Mouse (Mus musculus) embryonic fibroblast, embryonic 13.5 days (primary cell): ENCODE results near the gene Pygb. TPM values are rescaled to one million over a fixed set of nuclear protein-coding genes. Genes with fewer than 3 reads are reported as not detected.

Experiments used
- H3K27ac ChIP-seq: 2 replicates; pipeline ENCODE4 v1.5.1; 2012; ENCODE audit warnings: low read length, control low read depth, inconsistent platforms; ENCODE audit not compliant: insufficient read depth
- H3K4me1 ChIP-seq: 2 replicates; pipeline ENCODE4 v1.6.1; 2011; ENCODE audit warnings: low read length; ENCODE audit not compliant: control insufficient read depth, insufficient read depth
- H3K4me3 ChIP-seq: 2 replicates; pipeline ENCODE4 v1.5.1; 2011; ENCODE audit warnings: mild to moderate bottlenecking, control low read depth, low read length; ENCODE audit not compliant: insufficient read depth
- CTCF ChIP-seq: IDR thresholded peaks from 2 replicates; pipeline ENCODE4 v1.5.1; 2011; ENCODE audit warnings: mild to moderate bottlenecking, control low read depth, low read length, moderate library complexity, borderline replicate concordance; ENCODE audit not compliant: insufficient read depth
- POLR2A ChIP-seq: IDR thresholded peaks from 2 replicates; pipeline ENCODE4 v1.6.1; 2011; ENCODE audit warnings: low read depth, mild to moderate bottlenecking, control low read depth, low read length, moderate library complexity
- polyA plus RNA-seq: library from polyadenylated mRNA; stranded (reverse); fragments of >200 nt; gene quantifications from 2 replicates; pipeline ENCODE4 v1.2.4, GENCODE M21; 2011; ENCODE audit warnings: low read depth; ENCODE audit not compliant: missing spikeins, insufficient read length

The Pygb gene
- polyA plus RNA-seq: 67.4 and 91.7 TPM in 2 replicates

DNA sequence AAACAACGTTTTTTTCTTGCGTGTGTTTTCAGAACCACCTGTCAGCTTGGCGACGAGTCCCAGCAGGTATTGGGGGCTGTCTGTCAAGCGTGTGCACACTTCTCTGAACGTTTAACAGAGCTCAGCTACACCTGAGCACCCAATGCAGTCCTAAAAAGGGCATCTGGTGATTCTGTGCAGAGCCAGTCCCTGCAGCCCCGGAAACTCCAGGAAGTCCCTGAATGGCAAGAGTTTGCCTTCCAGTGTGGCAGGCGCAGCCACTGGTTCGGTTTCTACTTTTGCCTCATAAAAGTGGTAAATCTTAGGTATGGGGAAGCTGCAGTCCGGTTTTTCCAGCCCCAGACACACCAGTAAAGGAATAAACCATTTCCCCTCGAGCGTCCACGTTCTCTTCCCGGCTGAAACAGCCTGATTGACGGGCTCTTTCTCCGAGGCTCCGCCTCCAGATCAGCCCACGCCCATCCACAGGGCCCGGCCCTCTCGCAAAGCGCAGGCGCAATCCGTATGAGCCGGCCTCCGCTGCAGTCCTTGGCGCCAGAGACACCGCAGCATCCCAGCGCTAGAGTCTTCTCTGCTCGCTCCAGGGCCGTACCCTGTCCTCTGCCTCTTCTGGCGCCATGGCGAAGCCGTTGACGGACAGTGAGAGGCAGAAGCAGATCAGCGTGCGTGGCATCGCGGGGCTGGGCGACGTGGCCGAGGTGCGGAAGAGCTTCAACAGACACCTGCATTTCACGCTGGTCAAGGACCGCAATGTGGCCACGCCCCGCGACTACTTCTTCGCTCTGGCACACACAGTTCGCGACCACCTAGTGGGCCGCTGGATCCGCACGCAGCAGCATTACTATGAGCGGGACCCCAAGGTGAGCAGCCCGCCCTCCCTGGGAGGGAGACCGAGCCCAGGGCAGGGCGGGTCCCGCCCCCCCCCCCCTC lies at the start of gene Pygb:
Gene Pygb (plus strand): TSS at position 485 of the 930 bp plus-strand sequence.
- Histone ChIP-seq H3K27ac (peak within 1 kb of the TSS; percentile 35; the same call in 1 of the 2 replicates), H3K4me3 (peak within 1 kb of the TSS; percentile 75)
- peak; percentile 99 for TF ChIP-seq POLR2A
- no peak for TF ChIP-seq CTCF

DNA sequence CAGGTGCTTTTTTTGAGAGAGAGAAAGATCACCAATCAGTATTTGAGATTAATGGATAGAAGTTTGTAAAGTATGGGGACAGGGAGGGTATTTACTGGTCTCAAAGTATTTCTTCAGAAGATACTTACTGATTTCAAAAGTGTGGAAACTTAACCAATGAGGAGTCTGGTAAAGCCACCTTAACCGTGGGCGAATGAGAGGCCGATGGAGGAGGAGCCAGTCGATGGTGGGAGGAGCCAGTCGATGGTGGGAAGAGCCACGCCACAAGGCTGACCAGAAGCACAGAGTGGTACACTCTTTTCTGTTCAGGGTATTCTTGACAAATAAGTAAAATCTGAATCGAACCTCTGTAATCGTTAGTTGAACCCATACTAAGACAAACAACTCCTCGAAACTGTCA lies 48.7 kb upstream of the Pygb start:
- Histone ChIP-seq H3K4me1 (no peaks in the 10 kb centered on the region), H3K4me3 (no peak overlapping the region)
- TF ChIP-seq CTCF: no peak
- no peak for TF ChIP-seq POLR2A

More for the DNA sequence above, at the start of gene Pygb:
- peaks cover 15% of the 10 kb centered on the region for H3K4me1 ChIP-seq

DNA sequence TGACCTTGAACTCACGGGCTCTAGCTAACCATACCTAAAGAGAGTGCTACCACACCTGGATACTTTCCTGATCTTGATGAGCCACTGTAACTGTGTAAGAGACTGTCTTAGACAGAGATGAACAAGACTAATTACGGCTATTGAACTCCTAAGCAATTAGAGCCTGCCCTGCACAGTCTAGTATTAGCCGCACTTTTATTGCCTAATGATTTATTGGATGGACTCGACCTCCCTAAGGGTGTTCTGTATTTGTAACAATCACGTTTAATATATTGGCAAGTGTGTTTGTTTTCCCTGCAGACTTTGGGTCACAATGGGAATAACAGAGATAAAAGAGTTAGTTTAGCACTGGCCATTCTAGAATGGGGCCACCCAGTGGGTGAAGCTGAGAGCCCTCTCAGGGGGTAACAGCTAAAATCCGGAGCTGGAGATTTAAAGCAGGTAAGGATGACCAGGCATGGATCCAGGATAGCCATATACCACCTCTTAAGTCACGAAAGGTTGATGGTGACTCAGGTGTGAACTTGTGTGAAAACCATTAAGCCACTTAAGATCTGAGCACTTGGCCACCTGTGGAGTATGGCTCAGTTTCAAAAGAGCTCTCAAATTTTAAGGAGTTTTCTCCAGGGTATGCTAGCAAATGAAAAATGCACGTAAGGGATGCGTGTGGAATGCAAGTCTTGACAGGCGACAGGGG lies 46.2 kb upstream of the Pygb start:
- no peaks in the 10 kb centered on the region for H3K4me1 ChIP-seq
- H3K27ac ChIP-seq: no peak overlapping the region
- TF ChIP-seq POLR2A (no peak), CTCF (no peak)
- no peak overlapping the region for H3K4me3 ChIP-seq

More for the DNA sequence above, 48.7 kb upstream of the Pygb start:
- no peak overlapping the region for H3K27ac ChIP-seq

DNA sequence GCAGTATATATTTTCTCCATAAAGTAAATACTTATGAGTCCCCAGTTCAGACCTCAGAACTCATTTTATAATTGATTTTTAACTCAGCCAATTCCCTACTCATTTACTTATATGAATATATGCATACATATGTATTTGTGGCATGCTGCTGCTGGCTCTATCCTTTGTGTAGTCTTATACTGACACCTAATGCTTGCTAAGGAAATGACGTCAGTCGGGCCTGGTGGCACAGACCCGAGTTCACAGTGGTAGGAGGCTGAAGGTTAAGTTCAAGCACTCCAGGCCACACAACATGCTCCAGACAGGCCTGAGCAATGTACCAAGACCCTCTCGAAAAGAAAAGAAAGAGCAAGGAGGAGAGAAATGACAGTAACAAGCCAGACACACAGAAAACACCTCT lies 45.1 kb upstream of the Pygb start:
- Histone ChIP-seq H3K4me1 (no peaks in the 10 kb centered on the region), H3K27ac (no peak overlapping the region), H3K4me3 (no peak overlapping the region)
- TF ChIP-seq POLR2A (no peak), CTCF (no peak)

DNA sequence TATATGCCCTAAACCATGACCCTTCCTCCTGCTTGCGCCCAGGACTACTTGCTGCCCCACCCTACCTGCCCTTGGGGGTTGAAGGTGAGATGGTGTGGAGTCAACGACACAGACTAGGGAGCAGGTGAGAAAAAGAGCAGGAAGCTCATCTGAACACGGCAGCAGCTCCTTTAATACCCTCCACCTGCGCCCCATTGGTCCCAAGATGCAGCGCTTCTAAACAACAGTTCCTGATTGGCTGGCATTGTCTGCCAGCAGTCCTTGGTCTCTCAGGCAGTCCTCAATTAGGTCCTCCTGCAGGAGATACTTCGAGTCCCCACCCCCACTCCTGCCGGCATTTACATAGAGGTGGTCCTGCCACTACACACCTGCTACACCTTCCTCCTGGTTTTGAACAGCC lies 41.5 kb upstream of the Pygb start:
- H3K4me1 ChIP-seq: no peaks in the 10 kb centered on the region
- H3K27ac ChIP-seq: no peak overlapping the region
- TF ChIP-seq POLR2A: no peak
- TF ChIP-seq CTCF: no peak
- no peak overlapping the region for H3K4me3 ChIP-seq

DNA sequence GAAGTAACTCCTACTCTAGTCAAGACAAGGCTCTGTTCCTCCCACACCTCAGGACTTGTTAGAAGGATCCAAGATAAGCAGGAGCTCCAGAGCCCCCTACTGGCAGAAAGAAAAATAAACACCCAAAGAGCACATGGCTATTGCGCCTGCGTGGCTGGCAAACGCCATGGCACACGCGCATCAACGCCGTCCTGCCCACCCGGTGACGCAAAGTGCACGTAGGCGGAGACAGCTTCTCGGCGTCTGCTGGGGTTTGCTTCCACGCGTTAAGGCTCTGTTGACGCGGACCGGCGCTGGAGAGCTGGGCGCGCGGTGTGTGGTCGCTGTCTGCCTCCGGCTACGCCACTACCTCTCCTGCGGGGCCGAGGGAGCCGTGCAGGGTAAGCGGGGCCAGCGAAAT lies 37.7 kb upstream of the Pygb start, which contains the start of gene Entpd6:
Gene Entpd6 (plus strand): TSS at position 189 of the 400 bp plus-strand sequence.
- Histone ChIP-seq H3K4me1 (no peaks in the 10 kb centered on the region), H3K4me3 (peak within 1 kb of the TSS; percentile 64), H3K27ac (no peak within 1 kb of the TSS)
- peak; percentile 31; the same call in 1 of the 2 replicates for TF ChIP-seq CTCF
- peak; percentile 94 for TF ChIP-seq POLR2A

DNA sequence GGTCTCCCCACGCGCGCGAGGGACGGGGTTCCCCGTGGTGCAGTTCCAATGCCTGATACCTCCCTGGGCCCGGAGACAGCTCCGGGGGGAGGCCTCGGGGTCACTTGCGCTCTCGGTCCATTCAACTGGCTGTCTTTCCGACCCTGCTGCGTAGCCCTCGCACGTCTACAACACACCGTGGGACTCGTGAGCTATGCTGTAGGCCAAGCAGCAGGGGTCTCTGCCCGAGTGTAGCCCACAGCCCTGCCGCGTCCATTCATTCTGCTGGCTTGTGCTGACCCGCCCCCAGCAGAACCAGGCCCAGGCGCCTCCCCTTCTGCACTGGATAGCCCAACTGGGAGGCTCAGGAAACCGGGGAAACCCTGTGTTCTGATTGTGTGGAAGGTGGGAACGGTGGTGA lies 37.3 kb upstream of the Pygb start:
- TF ChIP-seq POLR2A: no peak
- TF ChIP-seq CTCF: no peak
- no peaks in the 10 kb centered on the region for H3K4me1 ChIP-seq
- H3K4me3 ChIP-seq: peak overlapping the region; percentile 64
- H3K27ac ChIP-seq: no peak overlapping the region

DNA sequence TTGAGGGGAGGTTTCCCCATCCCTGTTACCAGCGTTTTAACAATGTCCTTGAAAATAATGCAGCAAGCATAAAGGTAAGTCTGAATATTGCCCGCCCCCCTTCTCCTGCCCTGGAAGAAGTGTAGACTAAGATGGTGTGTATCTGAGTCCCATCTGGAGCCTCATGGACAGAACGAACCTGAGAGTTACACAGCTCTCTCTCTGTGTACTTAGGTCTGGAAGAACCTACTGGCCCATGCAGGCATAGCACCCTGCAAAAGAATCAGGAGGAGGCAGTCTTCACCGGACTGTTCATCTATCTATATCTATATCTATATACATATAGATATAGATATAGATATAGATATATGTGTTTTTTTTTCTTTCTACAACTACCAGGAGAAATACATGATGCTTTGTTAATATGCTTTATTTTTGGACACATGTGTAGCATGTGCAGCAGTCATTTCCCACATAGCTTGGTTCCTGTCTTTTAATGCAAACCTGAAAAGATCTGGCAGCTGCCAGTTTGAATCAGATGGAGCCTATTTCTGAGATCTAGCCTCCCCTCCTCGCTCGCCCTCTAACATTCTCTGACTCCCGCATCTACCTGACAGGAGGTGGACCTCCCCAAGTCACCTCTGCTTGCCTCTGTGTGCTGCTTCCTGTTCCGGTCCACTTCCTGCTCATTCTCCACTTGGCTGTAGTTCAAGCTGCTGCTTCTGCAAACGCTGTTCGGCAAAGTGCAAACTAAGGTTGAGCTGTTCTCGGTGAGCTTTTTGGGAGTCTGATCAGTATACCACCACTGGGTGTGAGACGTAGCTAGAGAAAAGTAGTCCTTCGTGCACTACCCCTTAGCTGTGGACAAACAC lies 36.2 kb upstream of the Pygb start:
- Histone ChIP-seq H3K27ac (no peak overlapping the region), H3K4me3 (peak overlapping the region; percentile 64; the same call in 1 of the 2 replicates)

DNA sequence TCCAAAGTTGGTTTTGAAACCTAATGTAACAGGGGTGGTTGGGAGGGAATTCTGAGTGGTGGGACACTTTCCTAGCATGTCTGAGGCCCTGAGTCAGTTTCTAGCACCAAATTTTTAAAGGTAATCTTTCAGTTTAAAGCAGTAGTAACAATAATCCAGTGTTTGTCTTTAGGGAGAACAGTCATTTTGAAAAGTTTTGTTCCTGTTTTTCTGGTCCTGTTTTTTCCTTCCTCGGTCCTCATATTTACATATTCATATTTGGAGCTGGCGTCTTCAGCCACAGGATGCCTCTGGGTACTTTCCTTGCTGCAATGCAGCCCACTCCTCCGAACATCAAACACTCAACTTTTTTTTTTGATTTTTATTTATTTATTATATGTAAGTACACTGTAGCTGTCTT lies 31.5 kb upstream of the Pygb start:
- TF ChIP-seq CTCF (no peak), POLR2A (no peak)

More for the DNA sequence above, 36.2 kb upstream of the Pygb start:
- no peaks in the 10 kb centered on the region for H3K4me1 ChIP-seq
- no peak for TF ChIP-seq CTCF
- TF ChIP-seq POLR2A: no peak

More for the DNA sequence above, 31.5 kb upstream of the Pygb start:
- Histone ChIP-seq H3K4me1 (no peaks in the 10 kb centered on the region), H3K4me3 (no peak overlapping the region), H3K27ac (no peak overlapping the region)
